Mouse (Mus musculus): ENCODE results near the gene Vmn1r30. TPM values are rescaled to one million over a fixed set of nuclear protein-coding genes. Genes with fewer than 3 reads are reported as not detected.

The Vmn1r30 gene
- polyA plus RNA-seq (2017; shearing (Covaris generic)), result not detected

DNA sequence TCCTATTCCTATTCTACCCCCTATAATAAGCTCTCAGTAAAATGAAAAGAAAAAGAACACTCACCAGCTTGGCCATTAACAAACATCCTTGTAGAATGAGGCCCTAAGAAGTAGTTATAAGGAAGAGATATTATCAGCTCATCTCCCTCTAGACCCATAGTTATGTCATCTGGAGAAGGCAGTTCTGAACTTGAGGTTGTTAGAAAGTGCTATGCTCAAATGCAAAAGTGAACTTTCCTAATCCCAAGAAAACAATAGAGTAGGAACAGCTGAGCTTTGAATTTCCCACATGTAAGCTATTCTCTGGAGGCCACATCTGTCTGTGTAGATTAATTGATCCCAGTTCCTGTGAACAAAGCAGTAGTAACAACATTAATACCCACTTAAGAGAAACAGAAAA lies at the start of gene Vmn1r30:
TSS of gene Vmn1r30 (minus strand) at position 101 of the 400 bp plus-strand sequence.
- ATAC-seq, result no peak

DNA sequence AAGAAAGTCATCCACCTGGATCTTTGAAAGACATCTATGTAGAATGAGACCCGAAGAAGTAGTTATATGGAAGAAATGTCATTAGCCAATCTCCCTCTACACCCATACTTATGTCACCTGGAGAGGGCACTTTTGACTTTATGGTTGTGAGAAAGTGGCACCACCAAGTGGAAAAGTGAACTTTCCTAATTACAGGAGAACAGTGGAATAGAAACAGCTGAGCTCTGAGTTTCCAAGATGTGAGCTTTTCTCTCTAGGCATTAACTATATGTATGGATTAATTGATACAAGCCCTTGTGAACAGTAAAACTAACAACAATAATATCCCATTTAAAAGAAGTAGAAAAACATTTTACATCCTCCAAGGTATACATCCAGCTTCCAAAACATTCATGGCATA lies 32.0 kb upstream of the Vmn1r30 start, which contains the start of gene Vmn1r31:
TSS of gene Vmn1r31 (minus strand) at position 101 of the 400 bp plus-strand sequence.
- ATAC-seq, result no peak

Other genes with a start within 250 kb of the Vmn1r30 start
- gene Vmn1r27, start 224.6 kb downstream of the Vmn1r30 start, polyA plus RNA-seq (2017; shearing (Covaris generic)), result not detected
- under 1 TPM in 1 of 2 experiments, not detected in 1; 0.04 TPM for gene Vmn1r28, start 181.3 kb downstream of the Vmn1r30 start, polyA plus RNA-seq (2017; shearing (Covaris generic))
- not detected for gene Vmn1r29, start 141.8 kb downstream of the Vmn1r30 start, polyA plus RNA-seq (2017; shearing (Covaris generic))
- gene Vmn1r31, start 31.9 kb upstream of the Vmn1r30 start, polyA plus RNA-seq (2017; shearing (Covaris generic)), result not detected
- gene Abcg2, start 141.1 kb upstream of the Vmn1r30 start, polyA plus RNA-seq (2017; shearing (Covaris generic)), result 10 to 100 TPM; 16.9 to 26.3 TPM